Mouse (Mus musculus): Measurements from ENCODE around the gene Csrp2.
A peak's percentile ranks its signal among the peaks of the same experiment; 100 is the strongest.

Csrp2 gene

DNA sequence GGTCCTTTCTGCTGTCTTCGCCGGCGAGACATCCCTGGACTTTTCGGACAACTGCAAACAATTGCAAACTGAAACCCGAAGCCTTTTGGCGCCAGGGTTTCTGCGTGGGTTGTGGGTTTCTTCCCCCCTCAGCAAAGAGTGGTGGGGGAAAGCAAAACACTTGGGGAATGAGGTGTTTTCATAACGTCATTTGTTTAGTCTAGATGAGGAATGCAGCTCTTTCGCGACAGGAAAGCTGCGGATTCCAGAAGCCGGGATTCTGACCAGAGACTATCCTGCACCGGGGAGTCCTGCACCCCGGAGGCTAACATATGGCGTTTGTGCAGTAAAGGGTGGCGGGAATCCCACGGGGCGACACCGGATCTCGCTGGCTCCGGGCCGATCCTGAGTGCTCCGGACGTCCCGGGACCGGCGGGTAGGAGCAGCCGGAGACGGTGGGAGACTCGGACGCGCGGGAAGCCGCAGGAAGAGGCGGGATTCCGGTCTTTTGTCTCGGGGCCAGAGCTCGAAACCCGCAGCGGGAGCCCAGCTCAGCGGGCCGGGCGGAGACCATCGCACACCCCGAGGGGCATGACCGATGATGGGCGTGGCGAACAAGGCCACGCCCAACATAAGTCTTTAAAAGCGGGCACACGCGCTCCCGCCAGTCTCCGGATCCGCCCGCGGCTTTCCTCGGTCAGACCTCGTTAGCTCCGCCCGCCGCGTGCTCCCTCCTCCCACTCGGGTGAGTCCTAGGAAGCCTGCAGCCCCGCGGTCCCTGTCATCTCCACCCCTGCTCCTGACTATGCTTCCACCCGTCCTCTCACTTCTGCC, at the start of gene Csrp2:
TSS of gene Csrp2 (plus strand) at position 259 of the 813 bp plus-strand sequence.
- DNase-seq, result peak; percentile 84

DNA sequence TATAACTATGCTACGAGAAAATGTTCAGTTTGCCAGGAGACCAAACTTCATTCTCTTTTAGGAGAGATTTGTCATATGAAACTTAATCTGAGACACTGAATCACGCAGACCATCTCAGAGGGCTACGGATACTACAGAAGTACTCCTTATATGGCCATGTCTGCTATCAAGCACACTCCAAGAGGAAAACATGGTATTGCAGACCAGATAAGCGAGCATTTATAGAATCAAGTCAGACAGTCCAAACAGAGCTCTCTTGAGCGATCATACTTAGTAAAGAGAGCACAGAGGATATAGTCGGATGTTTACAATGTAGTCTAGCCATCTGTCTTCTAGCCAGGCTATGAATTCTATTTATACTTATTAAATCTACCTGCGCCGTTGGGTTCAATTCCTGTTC, 44.7 kb upstream of the Csrp2 start:
- DNase-seq, result no peak

DNA sequence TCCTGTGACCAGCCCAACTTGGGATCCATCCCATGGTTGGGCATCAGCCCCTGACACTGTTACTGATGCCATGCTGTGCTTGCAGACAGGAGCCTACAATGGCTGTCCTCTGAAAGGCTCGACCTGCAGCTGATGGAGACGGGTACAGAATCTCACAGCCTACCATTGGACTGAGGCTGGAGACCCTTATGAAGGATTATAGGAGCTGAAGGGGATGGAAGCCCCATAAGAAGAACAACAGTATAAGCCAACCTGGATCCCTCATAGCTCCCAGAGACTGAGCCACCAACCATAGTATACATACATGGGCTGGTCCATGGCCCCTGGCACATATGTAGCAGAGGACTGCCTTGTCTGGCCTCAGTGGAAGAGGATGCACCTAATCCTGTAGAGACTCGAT, 42.6 kb upstream of the Csrp2 start:
- DNase-seq, result no peak

DNA sequence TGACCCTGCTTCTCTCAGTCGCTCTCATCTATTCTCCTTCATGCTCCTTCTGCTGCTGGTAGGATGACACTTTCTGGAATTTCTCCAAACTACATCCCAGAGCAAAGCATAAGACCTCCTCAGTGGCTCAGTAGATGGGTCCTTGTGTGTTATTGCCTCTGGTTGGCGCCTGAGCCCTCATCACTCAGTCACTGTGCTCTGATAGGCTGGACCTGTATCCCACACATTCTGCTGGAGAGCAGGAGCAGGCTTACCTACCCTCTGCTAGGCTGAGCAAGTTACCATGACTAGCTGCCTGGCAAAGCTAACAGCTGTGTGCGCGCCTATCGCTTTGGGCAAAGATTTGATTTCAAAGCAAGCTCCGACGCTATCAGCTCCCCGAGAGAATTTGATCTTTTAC, 41.7 kb upstream of the Csrp2 start:
- no peak for DNase-seq

DNA sequence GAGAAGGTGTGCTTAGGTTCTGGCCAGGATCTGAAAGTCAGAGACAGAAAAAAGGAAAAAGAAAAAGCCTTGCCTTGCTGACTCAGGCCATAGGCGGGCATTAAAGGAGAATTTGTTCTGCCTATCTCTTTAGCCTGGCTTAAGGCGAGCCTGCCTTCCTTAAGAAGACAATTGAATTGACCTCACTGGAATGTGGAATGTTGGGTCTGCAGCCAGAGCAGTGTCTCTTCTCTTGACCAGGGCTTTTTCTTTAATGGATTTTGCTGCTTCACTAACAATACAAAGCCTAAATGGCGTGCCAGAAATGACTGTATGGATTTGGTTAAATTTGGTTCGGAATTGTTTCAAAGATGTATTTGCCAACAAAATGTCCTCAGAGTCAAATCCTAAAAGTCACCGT, 40.9 kb upstream of the Csrp2 start:
- DNase-seq, result no peak

DNA sequence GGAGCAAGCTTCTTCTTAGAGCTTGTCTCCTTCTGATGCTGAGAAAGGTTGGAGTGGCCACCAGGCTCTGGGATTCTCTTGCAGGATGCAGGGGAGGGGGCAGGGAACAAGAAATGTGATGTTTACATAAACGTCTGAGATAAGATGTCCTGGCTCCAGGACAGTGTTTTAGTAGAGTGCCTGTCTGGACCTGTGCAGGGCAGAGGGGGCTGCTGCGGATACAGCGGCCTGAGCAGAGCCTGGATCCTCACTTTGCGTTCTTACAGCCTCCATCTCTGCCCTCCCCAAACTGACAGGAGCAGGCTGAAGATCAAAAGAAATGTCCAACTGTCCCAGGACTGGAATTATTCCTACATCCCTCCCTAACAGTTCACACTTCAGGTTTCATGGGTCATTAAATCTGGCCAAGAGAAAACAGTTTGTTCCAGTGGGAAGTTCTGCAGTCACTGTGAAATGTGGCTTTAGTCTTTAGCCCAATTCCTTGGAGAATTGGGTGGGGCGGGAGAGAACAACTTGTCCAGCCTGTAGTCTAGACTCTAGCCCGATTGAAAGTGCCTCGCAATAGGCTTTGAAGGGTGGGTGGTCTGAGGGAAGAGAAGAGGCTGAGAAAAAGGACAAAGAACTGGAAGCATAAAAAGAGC, 40.0 kb upstream of the Csrp2 start:
- DNase-seq, result no peak

DNA sequence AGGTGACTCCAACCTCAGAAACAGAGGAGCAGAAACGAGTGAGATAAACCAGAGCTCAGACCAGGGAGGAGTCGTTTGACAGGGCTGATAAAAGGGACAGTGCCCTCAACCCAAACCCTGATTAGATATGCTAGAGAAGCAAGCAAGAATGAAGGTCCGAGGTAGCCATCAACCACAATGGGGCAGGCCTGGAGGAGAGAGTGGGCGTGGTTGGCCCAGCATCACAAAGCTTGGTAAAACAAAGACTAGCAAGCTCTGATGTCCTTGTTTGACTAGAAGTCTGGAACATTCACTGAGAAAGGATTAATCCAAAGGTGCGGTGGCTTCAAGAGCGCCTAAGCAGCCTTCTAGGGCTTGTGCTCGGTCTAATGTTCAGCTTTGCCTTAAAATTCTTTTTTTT, 38.2 kb upstream of the Csrp2 start:
- DNase-seq, result no peak

DNA sequence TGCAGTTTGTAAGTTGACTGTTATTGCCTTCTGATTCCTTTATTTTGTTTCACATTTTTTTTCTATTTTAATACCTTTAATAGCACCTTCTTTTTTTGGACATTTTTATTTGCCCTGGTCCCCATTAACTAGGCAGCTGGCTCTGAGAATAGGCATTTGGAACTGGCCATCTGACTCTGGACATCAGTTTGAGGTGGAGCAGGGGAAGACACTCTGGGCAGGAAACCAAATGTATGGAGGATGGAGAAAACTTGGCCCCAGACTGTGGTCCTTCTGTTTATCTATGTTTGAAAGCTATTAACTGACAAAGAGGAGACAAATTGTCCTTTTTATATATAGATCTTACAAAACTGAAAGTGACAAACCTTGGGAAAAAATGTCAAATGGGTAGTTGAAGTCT, 36.9 kb upstream of the Csrp2 start:
- DNase-seq, result no peak

DNA sequence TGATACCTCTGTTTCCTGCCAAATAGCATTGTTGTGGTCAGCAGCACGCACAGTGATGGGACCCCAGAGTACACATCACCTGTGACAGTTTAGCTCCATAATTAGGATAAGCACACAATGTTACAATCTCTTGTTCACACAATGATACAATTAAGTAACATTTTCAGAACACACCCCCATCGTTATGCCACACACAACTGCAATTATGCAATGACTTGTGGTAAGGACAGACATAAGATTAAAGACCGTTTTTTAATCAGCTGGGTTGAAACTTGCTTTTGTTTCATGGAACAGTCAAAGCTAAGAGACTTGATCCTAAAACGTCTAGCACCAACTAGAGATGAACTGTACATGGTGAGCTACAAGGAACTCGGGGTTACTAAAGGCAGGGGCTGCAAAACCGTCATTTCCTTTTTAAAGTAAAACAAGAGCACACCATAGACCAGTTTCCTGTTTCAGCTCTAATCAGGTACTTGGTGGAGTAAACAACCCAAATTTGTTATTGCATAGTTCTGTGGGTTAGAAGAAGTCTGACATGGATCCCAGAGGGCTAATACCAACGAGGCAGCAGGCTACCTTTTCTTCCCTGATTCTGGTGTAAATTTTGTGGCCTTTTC, 28.8 kb upstream of the Csrp2 start:
- no peak for DNase-seq

DNA sequence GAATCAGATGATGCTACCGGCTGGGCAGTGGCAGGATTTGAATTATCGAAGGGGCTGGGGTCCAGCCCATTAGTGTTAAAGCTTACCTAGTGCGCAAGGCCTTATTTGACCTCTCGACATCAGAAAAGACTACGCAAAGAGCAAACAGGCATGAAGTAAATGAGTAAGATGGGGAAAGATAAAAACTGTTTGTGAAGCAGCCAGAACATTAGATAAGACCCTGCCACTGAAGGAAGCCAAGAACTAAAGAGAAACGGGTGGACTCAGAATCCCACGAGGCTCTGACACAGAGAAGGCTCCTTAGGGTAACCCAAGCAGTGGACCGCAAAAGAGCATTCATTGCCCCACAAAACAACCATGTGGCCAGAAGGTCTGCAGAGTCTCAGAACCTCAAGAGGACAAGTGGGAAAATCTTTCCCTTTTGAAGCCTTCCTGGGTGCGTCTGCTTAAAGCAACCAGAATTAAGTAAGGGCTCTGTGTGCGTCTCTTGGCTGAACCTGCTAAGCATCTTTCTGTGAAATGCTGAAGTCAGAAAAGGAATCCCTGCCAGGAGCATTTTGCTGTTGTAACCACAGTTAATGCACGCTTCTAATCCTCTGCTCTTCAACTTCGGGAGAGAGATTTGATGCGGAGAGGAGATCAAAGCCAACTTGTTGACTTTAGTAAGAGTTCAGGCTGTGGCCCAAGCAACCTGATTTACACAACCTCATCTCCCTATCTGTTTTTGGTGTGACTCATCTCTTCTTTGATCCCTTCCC, 19.7 kb upstream of the Csrp2 start:
- no peak for DNase-seq

DNA sequence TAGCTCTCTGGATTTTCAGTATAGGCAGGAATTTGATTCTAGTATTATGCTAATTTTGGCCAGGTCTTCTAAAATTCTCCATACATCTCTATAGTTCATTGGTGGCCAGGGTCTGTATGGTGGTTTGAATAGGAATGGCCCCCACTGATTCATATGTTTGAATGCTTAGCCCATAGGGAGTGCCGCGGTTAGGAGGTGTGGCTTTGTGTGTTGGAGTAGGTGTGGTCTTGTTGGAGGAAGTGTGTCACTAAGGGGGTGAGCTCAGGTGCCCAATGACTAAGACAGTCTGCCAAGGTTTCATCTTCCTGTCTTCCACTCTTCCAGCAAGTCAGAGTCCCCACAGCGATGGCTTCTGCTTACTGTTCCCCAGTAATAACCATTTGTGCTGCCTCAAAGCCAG, 15.7 kb upstream of the Csrp2 start:
- DNase-seq, result no peak

DNA sequence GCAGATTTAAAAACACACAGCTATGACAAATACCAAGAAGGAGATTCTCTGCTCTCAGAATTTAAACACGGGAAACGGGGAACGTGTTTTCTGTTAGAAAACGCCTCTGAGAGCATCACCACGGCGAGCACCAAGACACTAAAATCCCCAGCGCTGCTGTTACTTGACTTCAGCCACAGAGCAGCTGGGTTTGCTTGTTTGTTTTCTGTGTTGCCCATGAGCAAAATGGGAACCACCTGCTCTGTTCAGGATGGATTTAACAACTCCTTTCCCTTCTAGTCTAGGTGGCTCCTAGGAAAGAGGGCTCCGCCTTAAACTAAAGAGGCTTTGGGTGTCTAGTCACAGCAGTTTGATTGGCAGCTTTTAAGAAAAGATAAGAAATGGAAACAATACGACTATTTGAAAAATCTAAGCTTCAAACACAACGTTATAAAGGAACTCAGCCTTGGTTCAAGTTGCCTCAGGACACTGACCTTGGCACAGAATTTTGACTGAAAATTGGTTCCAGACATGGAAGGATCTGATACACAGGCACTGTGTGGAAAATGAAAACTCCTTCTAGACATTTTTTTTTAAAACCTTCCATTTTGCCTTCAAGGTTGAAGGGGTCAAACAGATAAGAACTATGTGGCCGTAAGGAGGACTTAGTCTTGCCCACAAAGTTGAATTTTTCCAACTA, 2.8 kb upstream of the Csrp2 start:
- no peak for DNase-seq

DNA sequence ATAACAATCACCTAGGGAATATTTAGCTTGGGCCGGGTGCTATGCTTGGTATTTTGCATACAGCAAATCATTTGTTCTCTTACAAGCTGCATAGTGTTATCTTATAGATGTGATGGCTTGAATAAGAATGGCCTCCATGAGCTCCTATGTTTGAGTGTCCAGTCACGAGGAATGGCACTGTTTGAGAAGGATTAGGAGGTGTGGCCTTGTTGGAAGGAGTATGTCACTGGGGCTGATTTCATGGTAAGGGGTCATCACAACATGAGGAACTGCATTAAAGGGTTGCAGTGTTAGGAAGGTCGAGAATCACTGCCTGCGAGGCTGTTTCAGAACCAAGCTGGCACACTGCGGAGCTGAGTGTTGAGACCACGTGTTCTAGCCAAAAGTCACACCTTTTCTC, 2.1 kb upstream of the Csrp2 start:
- DNase-seq, result no peak

DNA sequence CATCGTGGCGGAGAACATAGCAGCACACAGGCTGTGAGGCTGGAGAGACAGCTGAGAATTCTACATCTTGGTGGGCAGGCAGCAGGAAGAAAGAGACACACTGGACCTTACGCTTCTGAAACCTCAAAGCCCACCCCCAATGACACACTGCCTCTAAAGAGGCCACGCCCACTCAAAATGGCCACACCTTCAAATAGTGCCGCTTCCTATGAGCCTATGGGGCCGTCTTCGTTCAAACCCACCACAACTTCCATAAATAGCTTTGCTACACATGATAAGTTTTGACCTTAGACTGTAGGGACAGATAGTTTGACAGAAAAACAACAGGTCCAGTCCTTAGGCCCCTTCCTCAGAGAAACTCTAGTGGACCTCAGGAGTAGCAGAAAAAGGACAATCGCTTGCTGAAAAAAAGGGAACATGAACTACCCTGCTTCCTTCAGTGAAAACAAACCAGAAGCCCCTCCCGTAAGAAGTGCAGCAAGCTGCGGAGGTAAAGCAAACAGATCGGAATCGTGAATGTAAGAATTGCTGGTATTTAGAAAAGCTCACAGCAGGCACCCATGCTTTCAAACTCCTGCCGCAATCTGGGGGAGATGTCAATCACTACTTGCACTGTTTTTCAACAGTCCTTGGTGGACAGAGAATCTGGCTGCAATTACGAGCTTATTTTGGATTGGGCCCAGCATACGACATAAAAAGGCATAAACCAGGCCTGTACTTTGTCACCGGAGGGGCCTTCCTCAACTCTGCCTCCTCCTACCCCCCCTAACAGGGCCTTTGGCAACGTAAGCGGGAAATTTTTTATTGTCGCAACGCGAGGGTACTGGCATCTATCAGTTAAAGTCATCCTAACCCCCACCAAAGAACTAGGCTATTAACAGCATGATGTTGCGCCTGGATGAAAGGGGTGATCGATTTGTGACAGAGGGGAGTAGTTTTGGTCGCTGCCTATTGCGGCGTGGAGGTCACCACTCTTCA, 886 bp upstream of the Csrp2 start:
- DNase-seq, result no peak

DNA sequence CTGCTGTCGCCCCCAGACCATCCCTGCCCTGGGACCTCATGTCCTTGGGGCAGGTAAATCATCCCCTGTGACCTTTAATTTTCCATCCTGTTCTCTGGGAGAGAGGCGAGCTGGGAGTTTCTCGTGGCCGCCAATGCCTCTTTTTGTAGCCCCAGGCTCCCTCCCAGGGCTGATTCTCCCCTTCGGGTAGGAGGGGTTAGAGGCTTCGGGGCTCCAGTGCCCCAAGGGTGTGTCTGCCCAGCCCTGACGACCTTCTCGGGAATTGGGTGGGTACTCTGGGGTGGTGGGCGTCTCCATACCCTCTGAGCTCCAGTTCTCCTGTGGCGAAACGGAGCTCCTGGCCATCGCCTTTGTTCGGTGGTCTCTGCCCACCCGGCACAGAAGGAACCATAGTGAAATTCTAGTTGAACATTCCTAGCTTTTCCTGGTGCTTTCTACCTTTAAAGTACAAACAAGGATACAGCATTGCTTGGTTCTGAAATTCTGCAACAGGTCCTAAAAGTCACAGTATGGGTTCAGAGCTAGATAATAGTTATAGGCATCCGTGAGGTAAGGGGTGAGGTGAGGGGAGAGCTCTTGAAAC, 870 bp downstream of the Csrp2 start:
- DNase-seq, result no peak

DNA sequence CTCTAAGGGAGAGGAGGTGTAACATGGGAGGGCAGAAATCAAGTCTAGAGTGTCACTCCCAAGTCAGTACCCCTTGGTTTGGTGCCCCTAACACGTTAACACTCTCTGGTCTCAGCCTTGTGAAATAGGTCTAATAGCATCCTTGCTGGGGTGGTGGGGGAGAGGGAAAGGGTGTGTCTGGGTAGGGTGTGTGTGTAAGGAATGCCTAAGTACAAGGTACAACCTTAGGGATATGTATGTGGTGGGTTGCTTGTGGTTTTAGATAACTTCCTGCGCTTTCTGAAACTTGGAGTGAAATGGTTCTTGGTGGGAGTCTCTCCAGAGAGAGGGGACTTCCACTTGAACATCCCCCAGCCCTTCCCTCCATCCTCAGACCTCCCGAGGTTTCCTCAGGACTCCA, 2.3 kb downstream of the Csrp2 start:
- DNase-seq, result no peak

DNA sequence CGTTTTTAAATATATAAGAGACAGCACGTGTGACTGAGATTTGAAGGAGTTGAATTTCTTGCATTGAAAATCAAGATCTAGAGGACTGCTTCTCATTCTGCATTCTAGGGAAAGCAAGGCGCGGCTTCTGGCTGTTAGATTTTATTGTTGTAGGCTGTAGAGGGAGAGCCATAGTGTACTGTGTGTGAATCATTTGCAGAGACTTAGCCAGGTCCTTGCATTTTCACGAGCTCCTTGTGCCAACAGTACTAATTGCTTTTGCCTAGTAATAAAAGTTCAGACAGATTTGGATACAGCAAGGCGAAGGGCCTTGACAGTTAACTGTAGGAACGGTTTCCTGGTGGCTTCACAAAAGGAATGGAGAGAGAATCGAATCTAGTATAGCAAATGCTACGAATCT, 3.0 kb downstream of the Csrp2 start:
- no peak for DNase-seq

DNA sequence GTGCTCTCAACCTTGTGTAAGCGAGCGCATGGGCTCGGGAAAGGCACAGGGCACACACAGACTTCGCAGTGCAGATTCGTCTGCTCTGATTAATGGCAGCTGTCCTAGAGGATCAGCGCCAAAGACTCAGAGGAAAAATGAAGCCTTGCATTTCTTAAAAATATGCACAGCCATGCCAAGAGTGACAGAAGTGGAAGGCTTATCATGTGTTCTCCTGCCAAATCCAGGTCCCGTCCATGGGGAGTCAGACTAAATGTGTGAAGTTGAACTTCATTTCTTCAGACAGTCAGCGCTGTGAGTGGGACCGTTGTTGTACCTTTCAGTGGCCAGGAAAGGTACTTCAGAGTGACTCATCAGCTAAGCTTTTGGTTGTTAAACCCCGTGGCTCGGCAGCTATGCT, 7.9 kb downstream of the Csrp2 start:
- DNase-seq, result no peak

DNA sequence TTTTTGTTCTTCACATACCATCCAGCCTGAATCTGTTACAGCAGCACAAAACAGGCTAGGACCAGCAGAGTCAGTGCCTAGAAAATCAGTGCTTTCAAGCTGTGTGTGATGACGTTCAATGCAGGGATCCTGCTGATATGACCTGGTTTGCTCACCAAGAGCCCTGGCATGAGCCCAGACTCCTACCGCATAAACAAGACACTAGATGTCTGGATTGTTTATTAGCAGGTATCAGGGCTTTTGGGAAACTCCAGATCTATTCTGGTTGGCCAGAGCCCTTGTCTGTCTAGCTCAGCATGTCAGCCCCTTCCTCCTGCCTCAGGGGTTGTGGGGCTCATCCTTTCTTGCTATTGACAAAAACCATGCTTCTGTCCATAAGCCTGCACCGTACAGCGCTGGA, 10.2 kb downstream of the Csrp2 start:
- DNase-seq, result no peak

DNA sequence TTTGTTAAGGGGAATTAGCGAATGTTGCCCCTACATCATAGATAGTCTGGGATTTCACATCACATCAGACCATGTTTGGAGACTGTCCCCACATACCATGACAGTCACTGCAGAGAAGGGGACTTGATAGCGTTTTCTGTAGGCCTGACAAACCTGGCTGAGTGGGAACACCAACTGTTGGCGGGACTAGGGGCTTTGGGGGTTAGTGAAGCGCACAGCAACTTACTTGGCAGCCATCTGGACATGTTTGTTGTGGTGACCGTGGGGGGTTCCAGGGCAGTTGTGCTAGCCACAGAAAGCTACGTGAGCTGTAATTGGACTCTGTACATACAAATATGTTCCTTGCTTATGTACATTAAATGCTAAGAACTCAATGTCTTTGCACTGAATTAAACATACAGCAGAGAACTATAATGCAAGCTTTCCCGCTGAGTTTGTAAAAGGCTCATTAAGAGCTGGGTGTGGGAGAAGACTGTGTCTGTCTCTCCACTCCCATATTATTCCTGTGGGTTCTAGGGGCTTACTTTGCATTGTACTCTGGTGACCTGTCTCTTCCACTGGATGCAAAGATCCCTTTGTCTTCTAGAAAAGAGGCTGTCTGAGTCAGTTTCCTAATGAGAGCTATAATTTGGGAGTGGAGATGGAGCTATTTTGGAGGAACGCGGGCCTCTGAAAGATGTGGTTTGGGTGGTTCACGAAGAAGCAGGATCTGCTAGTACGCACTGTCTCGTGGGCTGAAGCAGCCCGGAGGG, 11.7 kb downstream of the Csrp2 start:
- no peak for DNase-seq
